Mouse (Mus musculus) thymus, adult 2 months (tissue): ENCODE data around the gene Dock9. TPM values are rescaled to one million over a fixed set of nuclear protein-coding genes. Genes with fewer than 3 reads are reported as not detected.
A peak's percentile ranks its signal among the peaks of the same experiment; 100 is the strongest.

Source experiments
- DNase-seq: peaks from one replicate; pipeline ENCODE4 v3.0.0; 2021
- H3K27ac ChIP-seq: fragments of 200-500 bp; 2 replicates; pipeline ENCODE4 v1.5.1; 2012; ENCODE audit warnings: low read length, control low read depth; ENCODE audit not compliant: control insufficient read depth, insufficient read depth
- H3K27me3 ChIP-seq: fragments of 200-500 bp; 2 replicates; pipeline ENCODE4 v1.6.1; 2012; ENCODE audit warnings: mild to moderate bottlenecking, low read length, moderate library complexity, mixed read lengths; ENCODE audit not compliant: control insufficient read depth, insufficient read depth
- H3K36me3 ChIP-seq: fragments of 200-500 bp; 2 replicates; pipeline ENCODE4 v1.6.1; 2012; ENCODE audit warnings: mild to moderate bottlenecking, low read length, moderate library complexity; ENCODE audit not compliant: control insufficient read depth, insufficient read depth
- H3K4me1 ChIP-seq: fragments of 200-500 bp; replicated peaks from 2 replicates; pipeline ENCODE4 v1.6.1; 2012; ENCODE audit warnings: low read length; ENCODE audit not compliant: control insufficient read depth, insufficient read depth
- H3K4me3 ChIP-seq: fragments of 200-500 bp; 2 replicates; pipeline ENCODE4 v1.5.1; 2012; ENCODE audit warnings: mild to moderate bottlenecking, low read length, control low read depth, moderate library complexity; ENCODE audit not compliant: control insufficient read depth, insufficient read depth
- CTCF ChIP-seq: fragments of 200-500 bp; IDR thresholded peaks from 2 replicates; pipeline ENCODE4 v1.5.1; 2012; ENCODE audit warnings: mild to moderate bottlenecking, control low read depth, low read length, moderate library complexity, borderline replicate concordance; ENCODE audit not compliant: control insufficient read depth, poor library complexity, insufficient read depth; ENCODE audit errors: extremely low read depth
- POLR2A ChIP-seq: fragments of 200-500 bp; IDR thresholded peaks from 2 replicates; pipeline ENCODE4 v1.6.1; 2012; ENCODE audit warnings: mild to moderate bottlenecking, low read length, control low read depth, moderate library complexity; ENCODE audit not compliant: control insufficient read depth, poor library complexity, insufficient read depth; ENCODE audit errors: extremely low read depth
- WGBS: fragments of 180-500 bp; shearing (Covaris S2); methylation state at CpG from one replicate; pipeline ENCODE4 v1.1.7; 2018; 5-methylcytosine and 5-hydroxymethylcytosine counted together
- polyA plus RNA-seq: library from polyadenylated mRNA; depleted of rRNA; stranded (reverse); fragments of >200 nt; gene quantifications from 2 replicates; pipeline ENCODE4 v1.2.3, GENCODE M21; 2012

Gene Dock9
- polyA plus RNA-seq, 1 experiment = 13.2 TPM

DNA sequence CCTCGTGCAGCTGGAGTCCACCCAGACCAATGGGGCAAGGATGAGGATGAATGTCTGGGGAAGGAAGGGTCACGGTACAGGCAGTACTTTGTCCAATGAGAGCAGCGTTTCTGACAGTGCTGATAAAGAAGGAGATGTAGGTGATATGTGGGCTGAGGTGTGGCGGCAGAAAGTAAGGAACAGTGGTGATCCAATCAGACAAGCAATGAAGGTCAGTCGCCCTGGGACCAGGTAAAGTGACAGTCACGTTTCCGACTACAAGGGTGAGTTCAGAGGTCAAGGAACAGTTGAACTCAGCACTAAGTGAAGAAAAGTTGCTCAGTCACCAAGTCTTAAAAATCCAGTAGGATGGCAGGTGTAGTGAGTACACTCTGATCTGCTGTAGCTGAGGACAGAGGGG is 29.5 kb upstream of the Dock9 start:
- no peak for TF ChIP-seq POLR2A
- no peak for TF ChIP-seq CTCF
- Histone ChIP-seq H3K27me3 (no peaks in the 10 kb centered on the region), H3K36me3 (no peaks in the 10 kb centered on the region), H3K27ac (no peak overlapping the region), H3K4me3 (no peak overlapping the region), H3K4me1 (peaks cover 26% of the 10 kb centered on the region)
- DNase-seq = no peak
- whole genome bisulfite sequencing = 93% methylated on average over 7 of the region's 7 CpGs

DNA sequence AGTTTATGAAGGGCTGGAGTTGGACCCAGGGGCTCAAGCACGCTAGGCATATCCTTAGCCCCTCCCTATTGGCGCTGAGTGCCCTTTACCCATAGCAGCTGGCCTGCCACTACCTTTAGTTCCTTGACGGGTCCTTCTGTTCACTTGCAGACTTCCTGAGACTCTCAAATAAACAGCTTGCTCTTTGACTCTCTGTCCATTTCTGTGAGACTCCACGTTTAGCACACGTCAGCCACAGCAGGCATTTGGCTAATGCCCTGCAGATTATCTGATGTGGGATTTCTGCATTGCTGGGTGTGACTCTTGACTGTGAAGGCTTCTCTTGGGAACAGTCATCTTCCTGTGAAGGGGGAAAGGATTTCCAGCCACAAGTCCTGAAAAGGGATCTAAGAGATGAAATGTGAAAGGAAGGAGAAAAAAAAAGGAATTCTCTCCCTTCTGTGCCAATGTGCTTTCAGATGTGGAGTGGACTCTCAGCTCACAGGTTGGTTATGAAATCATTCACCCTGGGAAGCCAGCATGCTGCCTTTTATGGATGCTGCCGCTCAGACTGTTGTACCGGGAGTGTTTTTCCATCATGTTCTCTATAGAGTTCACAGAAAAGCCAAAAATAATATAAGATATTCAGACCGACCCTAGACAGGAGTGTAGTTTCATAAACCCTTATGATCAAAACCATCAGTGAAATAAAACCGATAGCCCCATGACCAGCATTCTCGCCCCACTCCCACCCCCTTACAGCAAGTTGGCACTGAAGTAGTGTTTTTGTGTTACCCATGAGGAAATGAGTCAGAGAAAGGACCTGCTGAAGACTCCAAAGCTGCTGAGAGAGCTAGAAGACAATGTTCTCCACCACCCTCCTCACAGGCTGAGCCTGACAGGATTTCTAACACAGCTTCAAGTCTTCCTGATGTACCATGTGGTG is 28.1 kb upstream of the Dock9 start:
- H3K4me3 ChIP-seq = no peak overlapping the region
- no peak for TF ChIP-seq POLR2A
- TF ChIP-seq CTCF = no peak
- H3K36me3 ChIP-seq = no peaks in the 10 kb centered on the region
- H3K27ac ChIP-seq = no peak overlapping the region
- no peaks in the 10 kb centered on the region for H3K27me3 ChIP-seq
- DNase-seq = no peak
- H3K4me1 ChIP-seq = peaks cover 26% of the 10 kb centered on the region
- 74% methylated on average over 10 of the region's 10 CpGs for WGBS

DNA sequence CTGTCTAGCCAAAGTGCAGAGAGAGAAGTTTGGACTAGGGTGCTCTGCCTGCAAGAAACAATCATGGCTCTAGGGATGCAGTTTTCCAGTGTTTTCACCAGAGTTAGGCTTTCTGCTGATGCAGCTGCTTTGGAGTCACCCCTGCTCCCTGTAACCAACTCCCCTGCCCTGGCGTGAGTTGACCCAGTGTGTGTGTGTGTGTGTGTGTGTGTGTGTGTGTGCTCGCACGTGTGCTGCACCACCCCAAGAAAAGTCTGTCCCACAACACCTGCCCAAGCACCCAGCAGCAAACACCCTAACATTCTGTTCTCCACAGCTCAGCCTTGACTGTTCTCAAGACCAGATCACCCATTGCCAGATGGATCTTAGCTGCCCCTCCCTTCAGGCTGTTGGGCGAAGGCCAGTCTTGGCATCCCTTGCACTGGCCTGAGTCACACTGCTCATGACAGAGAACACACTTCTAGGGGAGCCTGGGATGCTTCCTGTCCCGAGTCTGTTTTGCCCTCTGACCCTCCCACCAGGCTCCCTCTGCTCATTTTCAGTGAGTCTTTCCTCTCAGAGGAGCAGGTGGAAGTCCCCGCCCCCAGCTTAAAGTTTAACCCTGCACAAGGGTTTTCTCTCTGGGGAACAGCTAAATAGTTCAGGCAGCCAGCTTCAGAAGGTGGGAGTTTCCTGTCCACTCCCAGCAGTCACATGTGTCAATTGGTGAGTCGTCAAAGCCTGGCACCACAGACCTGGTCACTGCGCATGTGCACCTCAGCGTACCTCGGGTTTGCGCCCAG is 26.9 kb upstream of the Dock9 start:
- WGBS = 53% methylated on average over 11 of the region's 11 CpGs
- H3K36me3 ChIP-seq = no peaks in the 10 kb centered on the region
- DNase-seq = peak; percentile 11
- H3K27ac ChIP-seq = no peak overlapping the region; the same call in 1 of the 2 replicates
- H3K4me3 ChIP-seq = no peak overlapping the region
- TF ChIP-seq POLR2A (no peak), CTCF (no peak)
- H3K27me3 ChIP-seq = no peaks in the 10 kb centered on the region
- H3K4me1 ChIP-seq = peaks cover 15% of the 10 kb centered on the region

DNA sequence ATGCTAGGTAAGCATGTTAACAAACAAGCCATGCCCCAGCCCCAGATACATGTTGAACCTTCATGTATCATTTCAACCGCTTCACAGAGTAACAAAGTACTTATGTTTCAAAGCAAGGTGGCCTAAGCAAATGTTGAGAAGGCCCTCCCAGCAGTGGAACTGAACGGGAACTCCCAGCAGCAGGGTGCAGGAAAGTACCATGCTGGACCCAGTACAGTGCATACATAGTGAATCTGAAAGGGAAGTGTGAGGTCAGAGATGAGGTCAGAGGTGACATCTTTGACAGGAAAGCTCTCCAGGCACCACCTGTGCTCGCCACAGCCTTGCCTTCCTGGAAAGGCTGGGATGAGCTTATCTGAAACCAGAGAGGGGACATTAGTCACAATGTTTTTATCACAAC is 25.4 kb upstream of the Dock9 start:
- DNase-seq = no peak
- 80% methylated on average over 3 of the region's 3 CpGs for WGBS
- TF ChIP-seq CTCF = no peak
- no peak for TF ChIP-seq POLR2A
- peaks cover 15% of the 10 kb centered on the region for H3K4me1 ChIP-seq
- no peaks in the 10 kb centered on the region for H3K27me3 ChIP-seq
- no peak overlapping the region for H3K4me3 ChIP-seq
- H3K27ac ChIP-seq = no peak overlapping the region
- no peaks in the 10 kb centered on the region for H3K36me3 ChIP-seq

DNA sequence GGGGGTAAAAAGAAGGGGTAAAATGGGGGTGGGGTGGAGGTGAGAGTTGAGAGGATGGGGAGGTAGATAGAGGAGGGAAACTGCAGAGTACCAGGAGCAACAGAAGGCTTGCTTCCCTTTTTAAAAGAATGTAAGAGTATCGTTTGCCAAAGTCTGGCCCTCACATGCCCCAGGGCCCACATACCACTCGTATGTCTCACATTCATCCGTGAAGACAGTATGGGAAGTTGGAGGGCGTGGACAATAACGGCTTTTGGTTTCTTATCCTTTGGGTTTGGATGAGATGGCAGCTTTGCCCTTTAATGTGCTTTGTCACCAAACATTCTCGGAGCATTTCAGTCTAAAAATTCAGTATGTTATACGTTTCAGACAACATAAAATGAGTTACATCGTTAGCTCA is 24.9 kb upstream of the Dock9 start:
- DNase-seq = no peak
- H3K27ac ChIP-seq = no peak overlapping the region
- peaks cover 15% of the 10 kb centered on the region for H3K4me1 ChIP-seq
- H3K27me3 ChIP-seq = no peaks in the 10 kb centered on the region
- WGBS = 86% methylated on average over 8 of the region's 8 CpGs
- no peak overlapping the region for H3K4me3 ChIP-seq
- TF ChIP-seq CTCF (no peak), POLR2A (no peak)
- no peaks in the 10 kb centered on the region for H3K36me3 ChIP-seq

DNA sequence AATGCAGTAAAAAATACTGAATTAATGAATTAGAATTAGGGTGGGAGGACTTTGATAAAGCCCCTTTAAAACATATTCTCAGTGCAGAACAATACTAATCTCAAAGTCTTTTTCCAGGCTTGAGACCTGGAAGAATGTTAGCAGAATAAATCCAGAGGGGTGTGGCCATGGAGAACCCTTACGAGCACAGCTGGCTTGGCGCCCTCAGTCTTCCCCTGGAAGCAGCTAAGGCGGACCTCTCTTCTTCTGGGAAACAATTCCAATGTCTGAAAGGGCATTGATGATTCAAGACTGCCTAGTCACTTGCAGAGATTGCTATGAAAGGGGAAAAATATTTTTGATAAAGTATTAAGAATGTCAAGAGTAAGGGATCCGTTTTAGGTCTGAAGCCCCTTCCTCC is 9.2 kb upstream of the Dock9 start:
- TF ChIP-seq POLR2A (no peak), CTCF (no peak)
- no peak overlapping the region for H3K4me3 ChIP-seq
- no peaks in the 10 kb centered on the region for H3K27me3 ChIP-seq
- no peaks in the 10 kb centered on the region for H3K36me3 ChIP-seq
- DNase-seq = no peak
- 94% methylated on average over 4 of the region's 4 CpGs for WGBS
- no peaks in the 10 kb centered on the region for H3K4me1 ChIP-seq
- no peak overlapping the region for H3K27ac ChIP-seq
